Mouse (Mus musculus) ES-Bruce4 (cell line): ENCODE results near the gene Kdm4c.

Source experiments
- EP300 ChIP-seq: IDR thresholded peaks from 2 replicates; pipeline ENCODE4 v1.6.1; 2011; ENCODE audit warnings: low read depth, low read length; ENCODE audit not compliant: insufficient read depth
- POLR2A ChIP-seq: IDR thresholded peaks from one replicate; pipeline ENCODE4 v1.8.1; 2011; ENCODE audit warnings: low read length; ENCODE audit not compliant: insufficient read depth

DNA sequence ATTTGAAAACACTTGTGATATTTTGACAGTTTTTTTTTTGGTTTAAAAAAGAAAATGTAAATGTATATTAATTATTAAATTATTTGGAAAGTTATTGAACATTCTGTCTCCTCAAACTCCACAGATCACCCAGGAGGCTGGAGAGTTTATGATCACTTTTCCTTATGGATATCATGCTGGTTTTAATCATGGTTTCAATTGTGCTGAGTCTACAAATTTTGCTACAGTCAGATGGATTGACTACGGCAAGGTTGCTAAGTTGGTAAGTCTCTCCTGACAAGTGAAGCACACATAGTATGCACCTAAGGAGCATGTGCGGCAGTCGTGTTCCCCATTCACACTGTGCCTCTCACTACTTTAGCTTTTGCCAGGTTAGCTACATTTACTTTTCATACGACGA lies 73.1 kb downstream of the Kdm4c start:
- TF ChIP-seq POLR2A, result no peak
- TF ChIP-seq EP300, result no peak
